Mouse (Mus musculus) olfactory bulb, adult 2 months (tissue): ENCODE measurements around the gene Rap1a.

Source experiments
- CTCF ChIP-seq: fragments of 200-500 bp; IDR thresholded peaks from 2 replicates; pipeline ENCODE4 v1.5.1; 2012; ENCODE audit warnings: low read depth, mild to moderate bottlenecking, low read length, moderate library complexity; ENCODE audit not compliant: insufficient read depth
- POLR2A ChIP-seq: fragments of 200-500 bp; IDR thresholded peaks from 2 replicates; pipeline ENCODE4 v1.6.1; 2012; ENCODE audit warnings: mild to moderate bottlenecking, low read depth, low read length, moderate library complexity; ENCODE audit not compliant: insufficient read depth

- TF ChIP-seq CTCF (no peak), POLR2A (no peak)
Observed at GRCm38 (mm10) chr3:105771534-105771933, 29.6 kb downstream of the Rap1a start.
